Mouse (Mus musculus) spleen, postnatal 4 days (tissue): ENCODE results near the gene Rgs9bp.
"Not testable (repeated sequence)": the region's sequence is repeated elsewhere in the genome, so short reads cannot be mapped to it uniquely, and the experiment has no call there.

ENCODE experiments used
- DNase-seq, 2 experiments: peaks; one replicate each; pipeline ENCODE4 v3.0.0; 2022; ENCODE audit warnings: low spot score in 2 of 2

Gene Rgs9bp

DNA sequence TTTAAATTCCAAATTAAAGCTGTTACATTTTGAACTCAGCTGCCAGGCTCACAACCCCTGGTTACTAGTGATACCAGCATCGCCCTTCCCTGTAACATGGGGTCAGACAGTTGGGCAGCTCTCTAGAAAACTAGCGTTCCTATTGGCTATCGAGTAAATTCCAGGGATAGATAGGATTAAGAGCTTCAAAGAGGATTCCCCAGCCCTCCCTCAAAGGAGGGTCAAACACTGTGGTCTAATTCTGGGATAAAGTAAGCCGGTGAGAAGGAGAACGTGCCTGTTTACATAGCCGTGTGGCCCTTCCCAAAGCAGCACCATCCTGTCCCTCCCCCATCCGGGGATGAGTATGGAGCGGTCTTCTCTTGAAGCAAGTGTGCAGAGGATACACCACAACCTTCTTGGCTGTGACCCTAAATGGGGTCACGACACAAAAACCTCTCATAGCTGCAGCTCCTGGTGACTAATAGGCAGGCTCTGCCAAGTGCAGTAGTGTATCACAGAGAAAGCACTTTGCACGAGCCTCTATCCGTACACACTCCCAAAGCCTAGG, 1.8 kb downstream of the Rgs9bp start:
- no peak for DNase-seq

DNA sequence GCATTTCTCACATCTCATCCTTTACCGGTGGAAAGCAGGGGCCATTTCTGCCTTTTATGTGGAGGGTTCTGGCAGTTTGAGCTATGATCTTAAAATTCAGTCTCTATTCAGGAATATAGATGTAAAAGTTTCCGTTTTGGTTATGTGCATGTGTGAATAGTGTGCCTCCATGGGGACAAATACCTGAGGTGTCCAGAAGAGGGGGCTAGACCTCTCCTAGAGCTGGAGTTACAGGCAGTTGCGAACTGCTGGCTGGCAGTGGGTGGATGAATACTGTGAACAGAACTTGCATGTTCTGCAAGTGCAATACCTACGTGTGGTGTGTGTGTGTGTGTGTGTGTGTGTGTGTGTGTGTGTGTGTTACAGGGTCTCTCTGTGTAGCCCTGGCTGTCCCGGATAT, 2.7 kb downstream of the Rgs9bp start:
- peak in 1 of 2 experiments; percentile 35 for DNase-seq

DNA sequence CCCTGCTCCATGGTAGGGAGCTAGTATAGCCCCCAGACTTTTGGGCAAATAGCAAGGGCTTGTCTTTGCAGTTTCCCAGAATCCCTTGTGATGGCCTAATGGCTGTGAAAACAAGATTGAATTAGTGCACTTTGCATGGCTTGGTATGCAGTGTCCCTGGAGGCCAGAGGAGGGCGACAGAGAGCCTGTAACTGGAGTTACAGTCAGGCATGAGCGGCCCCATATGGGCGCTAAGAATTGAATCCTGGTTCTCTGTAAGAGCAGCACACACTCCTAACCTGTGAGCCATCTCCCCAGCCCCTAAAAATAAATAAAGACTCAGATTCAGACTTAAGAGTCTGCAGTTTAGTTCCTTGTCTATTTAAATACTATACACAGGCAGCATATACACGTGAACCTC, 5.5 kb downstream of the Rgs9bp start:
- peak; percentile 59 to 81 for DNase-seq

DNA sequence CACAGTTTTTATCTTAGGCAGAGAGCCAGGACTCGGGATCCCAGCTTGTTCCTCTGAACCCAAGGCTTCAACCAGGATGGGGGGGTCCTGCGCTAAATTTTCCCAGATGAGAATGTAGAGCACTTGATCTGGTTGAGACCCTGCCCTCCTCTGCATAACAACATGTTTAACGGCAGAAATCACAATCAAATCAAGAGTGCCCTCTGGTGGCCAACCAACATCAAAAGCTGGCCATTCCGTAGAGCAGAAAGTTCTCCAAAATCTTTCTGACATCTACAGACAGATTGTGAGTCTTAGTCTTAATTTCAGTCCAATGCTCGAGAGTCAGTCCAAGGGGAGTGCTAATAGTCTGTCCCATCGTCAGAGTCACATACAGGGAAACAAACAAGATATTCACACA, 14.5 kb downstream of the Rgs9bp start:
- DNase-seq = not testable (repeated sequence)

DNA sequence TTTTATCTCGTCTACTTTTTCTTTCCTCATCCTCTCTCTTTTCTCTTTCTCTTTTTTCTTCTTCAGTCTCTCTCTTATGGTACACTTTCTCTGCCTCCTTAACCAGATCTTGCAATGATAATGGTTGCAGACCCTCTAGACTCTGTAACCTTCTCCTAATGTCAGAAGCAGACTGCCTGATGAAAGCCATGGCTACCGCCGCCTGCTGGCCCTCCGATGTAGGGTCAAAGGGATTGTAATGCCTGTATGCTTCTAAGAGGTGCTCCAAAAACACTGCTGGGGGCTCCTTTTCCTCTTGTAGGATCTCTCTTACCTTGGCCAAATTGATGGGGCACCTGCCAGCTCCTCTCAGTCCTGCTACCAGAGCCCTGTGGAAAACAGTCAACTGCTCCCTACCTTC, 15.7 kb downstream of the Rgs9bp start:
- DNase-seq = not testable (repeated sequence)

DNA sequence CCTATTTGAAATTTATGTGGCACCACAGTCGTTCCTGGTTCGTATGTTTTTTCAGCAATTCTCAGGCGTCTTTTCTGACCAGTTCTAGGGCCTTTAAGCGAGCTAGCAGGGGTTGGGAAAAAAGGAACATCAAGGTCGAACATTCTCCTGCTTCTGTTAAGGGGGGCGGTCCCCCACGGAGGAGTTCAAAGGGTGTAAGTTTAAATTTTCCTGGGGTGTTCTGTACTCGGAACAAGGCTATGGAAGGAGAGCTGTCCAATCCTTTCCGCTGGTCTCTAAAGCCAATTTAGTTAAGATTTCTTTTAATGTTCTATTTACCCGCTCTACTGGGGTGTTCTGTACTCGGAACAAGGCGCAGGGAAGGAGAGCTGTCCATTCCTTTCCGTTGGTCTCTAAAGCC, 19.4 kb downstream of the Rgs9bp start:
- not testable (repeated sequence) for DNase-seq

DNA sequence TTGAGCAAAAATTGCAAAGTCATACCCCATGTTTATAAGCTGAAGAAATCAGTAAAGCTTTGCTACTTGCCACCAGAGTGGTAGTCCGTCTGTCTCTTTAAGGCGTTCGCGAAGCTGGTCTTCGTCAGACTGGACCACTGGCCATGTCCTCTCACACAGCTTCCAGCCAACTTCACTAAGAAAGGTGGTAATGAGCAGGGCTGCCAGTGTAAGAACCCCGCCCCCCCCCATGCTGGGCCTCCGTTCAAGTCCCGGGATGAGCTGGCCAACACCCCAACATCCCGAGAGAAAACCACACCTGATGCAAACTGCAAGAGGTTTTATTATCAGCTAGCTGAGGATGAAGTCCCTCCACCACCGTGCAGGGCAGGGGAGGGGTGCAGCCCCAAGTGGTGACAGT, 20.5 kb downstream of the Rgs9bp start:
- not testable (repeated sequence) for DNase-seq

DNA sequence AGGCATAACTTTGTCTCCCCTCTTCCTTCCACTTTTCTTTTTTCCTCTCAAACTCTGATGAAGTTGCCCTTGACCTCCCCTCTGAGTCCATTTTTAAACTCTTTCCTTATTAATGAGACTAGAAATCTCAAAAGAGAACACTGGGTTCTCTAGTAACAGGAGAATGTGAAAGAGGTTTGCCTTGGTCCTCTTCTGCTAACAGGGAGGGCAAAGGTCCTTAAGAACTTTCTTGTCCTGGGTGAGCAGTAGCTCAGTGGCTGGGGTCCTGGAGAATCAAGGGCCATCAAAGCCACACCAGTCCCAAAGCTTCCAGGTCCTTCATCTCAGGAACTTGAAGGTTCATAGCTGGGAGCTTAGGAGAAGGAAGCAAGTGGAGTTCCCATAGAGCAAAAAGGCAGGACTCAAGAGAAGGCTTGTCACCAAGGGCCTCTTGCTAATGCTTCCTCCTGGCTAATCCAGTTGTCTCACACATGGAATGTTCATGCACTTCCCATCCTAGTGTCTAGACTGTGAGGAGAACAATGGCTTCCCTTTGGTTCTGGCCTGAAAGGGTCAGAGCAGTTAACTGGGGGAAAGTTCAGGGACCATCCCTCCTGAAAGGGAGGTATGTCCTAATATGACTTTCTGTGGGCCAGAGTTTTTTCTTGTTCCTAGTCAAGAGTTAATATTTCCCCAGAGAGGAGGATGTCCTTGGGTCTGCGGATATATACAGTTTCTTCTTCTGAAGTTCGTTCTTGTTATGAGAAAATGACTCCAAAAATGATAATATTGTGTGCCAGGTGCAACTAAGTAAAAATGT, 21.1 kb downstream of the Rgs9bp start:
- DNase-seq = no peak

DNA sequence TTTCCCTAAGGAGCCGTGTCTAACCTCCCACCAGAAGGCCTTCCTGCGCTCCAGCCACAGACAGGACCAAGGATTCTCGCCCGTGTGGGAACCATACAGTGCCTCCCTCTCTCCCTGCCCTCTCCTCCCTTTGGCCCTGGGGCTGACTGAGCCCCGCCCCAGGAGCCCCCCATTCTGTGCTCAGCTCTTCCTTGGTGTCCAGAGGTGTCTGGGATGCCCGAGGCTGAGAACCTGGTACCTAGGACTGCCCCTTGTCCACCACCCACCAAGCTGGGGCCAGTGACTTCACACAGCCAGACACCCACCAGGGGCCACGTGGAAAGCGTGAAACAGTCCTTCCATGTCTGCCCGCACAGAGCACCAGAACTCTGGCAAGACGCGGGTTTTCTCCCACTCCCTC, 22.3 kb downstream of the Rgs9bp start:
- DNase-seq = no peak

DNA sequence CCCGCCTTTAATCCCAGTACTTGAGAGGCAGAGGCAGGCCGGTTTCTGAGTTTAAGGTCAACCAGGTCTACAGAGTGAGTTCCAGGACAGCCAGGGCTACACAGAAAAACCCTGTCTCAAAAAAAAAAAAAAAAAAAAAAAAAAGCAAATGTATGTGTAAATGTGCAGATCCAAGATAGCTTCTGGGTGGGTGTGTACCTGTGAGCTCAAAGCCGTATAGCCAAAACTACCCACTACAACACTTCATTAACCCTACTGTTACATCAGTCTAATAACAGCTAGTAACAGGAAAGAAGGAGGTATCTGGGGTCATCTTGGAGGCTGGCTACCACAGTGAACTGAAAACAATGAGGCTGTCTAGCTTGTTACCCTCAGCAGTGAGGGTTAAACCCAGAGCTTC, 25.5 kb downstream of the Rgs9bp start:
- DNase-seq = no peak

DNA sequence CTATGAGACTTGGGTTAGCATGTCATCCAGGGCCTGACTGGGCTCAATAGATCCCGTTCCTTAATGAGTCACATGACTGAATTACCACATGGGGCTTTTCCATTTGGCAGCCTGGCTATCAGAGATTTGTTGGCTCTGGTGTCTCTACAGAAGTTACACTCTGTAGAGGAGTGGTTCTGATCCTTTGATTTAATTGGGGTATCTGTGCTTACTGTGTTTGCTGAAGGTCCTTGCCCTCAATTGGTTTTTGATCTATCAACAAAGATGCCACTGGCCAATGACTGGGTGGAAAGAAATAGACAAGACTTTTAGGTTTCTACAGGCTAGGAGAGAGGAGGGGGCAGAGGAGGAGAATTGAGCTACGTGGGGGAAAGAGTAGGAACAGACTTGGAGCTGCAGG, 26.7 kb downstream of the Rgs9bp start:
- DNase-seq = no peak

DNA sequence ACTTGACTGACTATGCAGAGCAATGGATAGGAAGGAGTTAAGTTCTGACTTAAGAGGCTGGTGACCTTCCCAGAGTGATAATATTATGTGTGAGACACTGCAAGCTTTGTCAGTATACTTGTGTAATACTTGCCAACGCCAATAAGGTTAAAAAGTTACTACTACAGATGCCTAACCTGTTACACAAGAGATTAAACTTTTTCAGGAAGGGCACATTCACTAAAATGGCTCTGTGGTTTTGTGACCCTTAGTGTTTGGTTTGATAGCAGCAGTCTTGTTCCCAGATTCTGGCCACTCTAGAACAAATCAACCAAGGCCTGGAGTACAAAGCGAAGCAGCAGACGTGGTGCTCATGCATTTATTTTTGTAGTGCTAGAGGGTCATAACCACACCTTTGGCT, 27.8 kb downstream of the Rgs9bp start:
- no peak for DNase-seq

DNA sequence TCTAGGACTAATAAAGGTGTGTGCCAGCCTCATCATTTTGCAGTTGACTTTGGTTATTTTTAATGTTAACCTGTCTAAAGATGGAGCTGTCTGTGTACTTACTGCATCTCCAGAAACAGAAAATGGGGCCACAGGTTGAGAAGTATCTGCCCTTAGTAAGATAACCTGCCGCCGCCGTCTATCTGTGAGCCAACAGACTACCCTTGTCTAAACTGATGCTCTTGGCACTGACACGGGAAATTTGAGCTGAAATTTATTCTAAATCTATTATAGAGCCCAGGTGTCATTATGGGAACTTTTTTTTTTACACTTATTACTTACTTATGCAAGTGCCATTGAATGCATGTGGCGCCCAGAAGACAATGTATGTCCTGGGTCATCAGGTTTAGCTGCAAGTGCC, 28.5 kb downstream of the Rgs9bp start:
- peak in 1 of 2 experiments; percentile 62 for DNase-seq

DNA sequence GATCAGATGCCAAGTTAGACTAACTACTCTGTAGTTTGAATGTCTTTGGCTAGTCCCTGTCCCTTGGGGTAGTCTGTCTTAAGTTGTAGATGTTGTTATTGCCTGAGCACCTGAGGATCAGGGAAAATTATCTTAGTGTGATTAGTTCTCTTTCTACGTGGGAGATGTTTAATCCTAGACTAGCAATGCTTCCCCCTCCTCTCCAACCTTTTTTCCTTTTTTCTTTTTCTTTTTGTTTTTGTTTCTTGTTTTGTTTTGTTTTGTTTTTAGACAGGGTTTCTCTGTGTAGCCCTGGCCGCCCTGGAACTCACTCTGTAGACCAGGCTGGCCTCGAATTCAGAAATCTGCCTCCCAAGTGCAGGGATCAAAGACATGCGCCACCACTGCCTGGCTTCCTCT, 29.2 kb downstream of the Rgs9bp start, which contains the start of gene Nudt19:
Nudt19 (minus strand) TSS at position 100 of the 399 bp plus-strand sequence.
- no peak for DNase-seq

DNA sequence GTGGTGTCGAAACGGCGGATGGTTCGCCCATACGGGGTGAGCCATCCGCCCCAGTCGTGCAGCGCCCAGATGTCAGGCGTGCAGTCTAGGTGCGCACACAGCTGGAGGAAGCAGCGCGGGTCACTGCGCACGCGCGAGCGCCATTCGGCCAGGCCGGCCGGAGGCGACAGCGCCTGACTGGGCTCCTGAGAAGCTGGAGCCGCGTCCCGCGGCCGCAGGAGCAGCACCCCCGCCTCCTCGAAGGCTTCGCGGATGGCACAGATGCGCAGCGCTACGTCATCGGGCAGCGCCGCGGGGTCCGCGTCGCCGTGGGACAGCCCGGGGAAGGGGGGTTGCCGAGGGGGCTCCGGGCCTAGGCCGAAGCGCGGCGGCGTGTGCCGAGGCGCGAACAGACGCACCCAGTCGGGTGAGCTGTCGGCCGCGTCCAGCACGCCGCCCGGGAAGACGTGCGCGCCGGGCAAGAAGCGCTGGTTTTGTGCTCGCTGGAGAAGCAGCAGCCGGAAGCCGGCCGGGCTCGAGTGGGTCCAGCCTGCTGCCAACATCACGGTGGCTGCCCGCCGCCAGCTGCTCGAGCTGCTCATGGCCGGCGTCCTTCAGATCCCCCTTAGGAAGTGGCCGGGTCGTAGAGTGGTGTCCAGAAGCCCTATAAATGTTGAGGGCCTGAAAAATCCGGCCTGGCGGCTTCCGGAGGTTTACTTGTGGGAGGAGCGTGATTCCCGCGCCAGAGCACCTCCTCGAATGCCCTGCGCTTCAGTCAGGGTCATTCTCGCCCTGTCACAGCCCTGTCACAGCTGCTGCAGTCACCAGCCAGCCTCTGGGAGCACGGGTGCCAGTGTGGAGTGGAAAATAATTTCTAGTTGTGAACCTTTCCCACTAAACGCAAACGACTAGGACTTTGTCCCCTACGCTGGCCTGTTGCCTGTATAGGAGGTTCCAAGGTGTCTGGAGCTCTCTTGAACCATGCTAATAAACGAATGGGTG, 29.9 kb downstream of the Rgs9bp start:
- peak; percentile 86 to 93 for DNase-seq

DNA sequence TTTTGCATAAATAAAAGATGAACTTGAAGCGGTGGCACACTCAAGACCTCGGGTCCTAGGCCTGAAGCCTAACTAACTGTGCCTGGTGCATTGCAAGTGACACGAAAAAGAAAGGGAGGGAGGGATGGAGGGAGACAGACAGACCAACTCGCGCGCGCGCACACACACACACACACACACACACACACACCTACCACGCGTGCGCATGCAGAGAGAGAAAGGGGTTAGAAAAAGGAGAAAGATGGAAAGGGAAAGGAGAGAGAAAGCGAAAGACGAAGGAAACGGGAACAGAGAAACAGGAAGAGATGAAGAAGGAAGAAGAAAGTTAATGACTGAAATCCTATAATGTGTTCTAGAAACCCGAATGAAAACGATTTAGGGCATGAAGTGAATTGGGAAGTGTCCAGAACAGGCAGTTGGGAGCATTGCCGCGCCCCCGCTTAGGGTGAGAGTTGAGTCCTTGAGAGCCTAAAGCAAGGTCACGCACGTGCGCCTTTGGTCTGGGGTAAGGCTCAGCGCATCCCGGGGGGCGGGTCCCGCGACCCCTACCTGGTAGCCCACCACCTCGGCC, 30.7 kb downstream of the Rgs9bp start:
- DNase-seq = peak in 1 of 2 experiments; percentile 24

DNA sequence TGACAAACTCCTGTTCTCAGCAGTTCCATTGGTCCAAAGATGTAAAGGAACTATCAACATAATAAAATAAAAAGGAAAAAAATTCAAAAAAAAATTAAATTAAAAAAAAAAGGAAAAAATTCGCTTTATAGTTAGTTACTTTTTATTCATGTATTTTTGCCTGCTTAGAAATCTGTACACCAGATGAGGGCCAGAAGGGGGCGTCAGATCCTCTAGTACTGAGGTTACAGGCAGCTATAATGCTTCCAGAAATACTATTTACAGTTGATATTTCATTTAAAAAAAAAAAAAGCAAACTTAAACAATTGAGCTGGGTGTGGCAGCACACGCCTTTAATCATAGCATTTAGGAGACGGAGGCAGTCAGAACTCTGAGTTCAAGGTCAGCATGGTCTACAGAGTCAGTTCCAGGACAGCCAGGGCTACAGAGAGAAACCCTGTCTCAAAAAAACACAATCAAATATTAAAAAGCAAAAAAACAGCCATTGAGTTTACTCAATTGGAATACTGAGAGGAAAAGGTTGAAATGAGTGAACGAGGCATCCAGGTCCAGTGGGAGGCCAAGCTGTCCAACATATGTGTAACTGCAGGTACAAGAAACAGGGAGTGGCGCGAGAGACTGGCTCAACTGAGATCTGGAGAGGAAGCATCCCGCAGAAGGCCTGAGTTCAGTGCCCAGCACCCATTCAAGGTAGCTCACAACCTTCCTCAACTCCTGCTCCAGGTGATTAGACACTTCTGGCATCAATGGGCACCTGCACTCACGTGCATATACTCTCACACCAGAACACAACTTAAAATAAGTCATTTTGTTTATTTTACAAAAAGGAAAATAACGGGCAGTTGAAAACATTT, 31.4 kb downstream of the Rgs9bp start:
- peak; percentile 62 to 75 for DNase-seq

DNA sequence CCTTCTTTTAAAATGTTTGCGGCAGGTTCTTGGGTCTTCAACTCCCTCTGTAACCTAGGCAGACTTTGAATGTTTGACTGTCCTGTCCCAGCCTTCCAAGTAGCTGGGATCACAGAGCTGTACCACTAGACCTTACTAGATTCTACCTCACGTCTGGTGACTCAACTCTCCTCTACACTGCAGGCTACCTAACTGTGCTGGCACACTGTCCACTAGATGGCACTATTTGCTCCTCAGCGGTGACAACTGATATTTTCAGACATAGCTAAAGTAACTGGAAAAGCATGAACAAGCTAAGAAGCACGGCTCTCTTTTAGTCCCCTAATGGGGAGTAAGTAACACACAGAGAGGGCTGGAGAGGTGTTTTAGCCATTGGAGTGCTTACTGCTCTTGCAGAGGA, 39.5 kb downstream of the Rgs9bp start:
- DNase-seq = peak; percentile 58 to 78

DNA sequence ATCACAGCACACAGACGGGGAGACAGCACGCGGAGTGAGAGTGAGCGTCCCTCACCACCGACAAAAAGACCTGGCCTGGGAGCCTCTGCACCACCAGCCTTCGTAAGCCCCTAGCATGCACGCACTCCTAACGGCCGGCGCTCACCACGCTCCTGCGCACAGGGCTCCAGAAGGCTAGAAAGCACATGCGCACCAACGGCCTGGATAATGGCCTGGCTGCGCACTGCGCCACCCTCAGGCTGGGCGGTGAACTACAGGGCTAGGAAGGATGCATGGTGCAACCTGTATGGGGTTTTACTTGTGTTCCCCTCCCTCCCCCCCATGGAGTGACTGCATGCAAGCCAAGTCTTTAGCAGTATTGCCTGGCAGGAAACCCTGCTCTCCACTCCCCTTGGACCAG, 47.8 kb downstream of the Rgs9bp start, which contains the start of gene Tdrd12:
Tdrd12 (minus strand) TSS at position 184 of the 400 bp plus-strand sequence.
- DNase-seq = no peak

DNA sequence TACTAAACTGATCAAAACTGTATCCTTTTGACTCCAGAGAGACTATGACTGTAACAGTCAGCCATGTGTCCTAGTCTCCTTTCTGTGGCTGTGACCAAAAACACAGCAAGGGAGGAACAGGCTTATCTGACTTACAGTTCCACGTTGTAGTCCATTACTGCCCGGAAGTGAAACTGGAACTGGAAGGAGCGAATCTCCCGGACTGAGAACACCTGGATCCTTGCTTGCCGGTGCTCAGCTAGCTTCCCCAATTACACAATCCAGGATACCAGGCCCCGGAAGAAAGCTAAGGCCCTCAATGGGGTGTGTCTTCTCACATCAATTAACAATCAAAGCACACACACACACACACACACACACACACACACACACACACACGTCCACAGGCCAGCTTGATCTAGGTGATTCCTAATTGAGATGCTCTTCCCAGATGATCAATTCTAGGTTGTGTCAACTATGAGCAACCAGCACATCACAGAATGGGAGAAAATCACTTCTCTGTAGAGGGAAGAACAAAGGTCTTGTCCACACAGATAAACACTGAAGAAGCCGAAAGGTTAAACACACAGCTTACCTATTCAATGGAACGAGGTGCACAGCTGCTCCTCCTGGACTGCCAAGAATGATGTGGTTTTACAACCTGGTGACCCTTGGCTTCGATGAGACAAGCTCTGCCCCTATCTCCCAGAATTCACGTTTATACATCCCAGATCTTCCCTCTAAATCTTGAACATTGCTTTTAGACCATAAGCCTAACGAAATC, 49.5 kb downstream of the Rgs9bp start:
- DNase-seq = no peak
